Mouse (Mus musculus) ES-E14 (cell line): ENCODE results near the gene Sat2. TPM values are rescaled to one million over a fixed set of nuclear protein-coding genes. Genes with fewer than 3 reads are reported as not detected.

Experiments
- DNase-seq: peaks from one replicate; pipeline ENCODE4 v3.0.0-alpha.2; 2013; ENCODE audit warnings: low read depth, low spot score
- H3K27ac ChIP-seq: 2 replicates; pipeline ENCODE4 v1.5.1; 2012; ENCODE audit warnings: low read depth, mild to moderate bottlenecking, low read length, moderate library complexity, mixed read lengths; ENCODE audit not compliant: poor library complexity, insufficient read depth, severe bottlenecking
- H3K36me3 ChIP-seq: 2 replicates; pipeline ENCODE4 v1.6.1; 2012; ENCODE audit warnings: mild to moderate bottlenecking, low read length, moderate library complexity, mixed read lengths; ENCODE audit not compliant: control insufficient read depth, poor library complexity, insufficient read depth, severe bottlenecking
- H3K4me1 ChIP-seq, 2 experiments: fragments of 150-350 bp in 1 of 2; sonication (generic) in 1 of 2; 2 replicates each; pipeline ENCODE4 v1.6.1; 2012; ENCODE audit warnings: low read length in 2 of 2, mild to moderate bottlenecking in 1 of 2, mixed read lengths in 1 of 2; ENCODE audit not compliant: control insufficient read depth in 2 of 2, insufficient read depth in 2 of 2, poor library complexity in 1 of 2
- H3K4me3 ChIP-seq, 2 experiments: fragments of 150-350 bp in 1 of 2; sonication (generic) in 1 of 2; 2 replicates each; pipeline ENCODE4 v1.5.1; 2012; ENCODE audit warnings: low read length in 2 of 2, low read depth in 1 of 2, mild to moderate bottlenecking in 1 of 2, mixed read lengths in 1 of 2; ENCODE audit not compliant: insufficient read depth in 1 of 2, poor library complexity in 1 of 2, severe bottlenecking in 1 of 2
- H3K9ac ChIP-seq: 2 replicates; pipeline ENCODE4 v1.6.1; 2012; ENCODE audit warnings: low read depth, mild to moderate bottlenecking, low read length, mixed read lengths; ENCODE audit not compliant: poor library complexity, insufficient read depth, severe bottlenecking
- H3K9me3 ChIP-seq: fragments of 150-350 bp; sonication (generic); 2 replicates; pipeline ENCODE4 v1.6.1; 2012; ENCODE audit warnings: low read depth, mild to moderate bottlenecking, low read length; ENCODE audit not compliant: control insufficient read depth, insufficient read depth
- CHD2 ChIP-seq: IDR thresholded peaks from 2 replicates; pipeline ENCODE4 v1.6.1; 2014; ENCODE audit warnings: mild to moderate bottlenecking, low read depth, low read length, inconsistent platforms
- HCFC1 ChIP-seq: IDR thresholded peaks from 2 replicates; pipeline ENCODE4 v1.6.1; 2012; ENCODE audit warnings: low read length, inconsistent platforms, borderline replicate concordance; ENCODE audit not compliant: insufficient read depth
- MAFK ChIP-seq: IDR thresholded peaks from 2 replicates; pipeline ENCODE4 v1.6.1; 2014; ENCODE audit warnings: mild to moderate bottlenecking, low read depth, low read length, inconsistent platforms; ENCODE audit not compliant: insufficient read depth
- ZC3H11A ChIP-seq: IDR thresholded peaks from 2 replicates; pipeline ENCODE4 v1.6.1; 2012; ENCODE audit warnings: low read depth, mild to moderate bottlenecking, inconsistent platforms, low read length, borderline replicate concordance
- ZNF384 ChIP-seq: IDR thresholded peaks from 2 replicates; pipeline ENCODE4 v1.6.1; 2012; ENCODE audit warnings: low read depth, low read length, inconsistent platforms
- in situ Hi-C, 2 experiments: fragments of 600-800 bp; cut with MboI; formaldehyde crosslinking; loops; one replicate each; pipeline ENCODE4 v1.15.1; 2025; ENCODE audit warnings: low sequenced_read_pairs in 2 of 2, inconsistent platforms in 1 of 2; ENCODE audit not compliant: unreplicated experiment in 2 of 2
- total RNA-seq: library from RNA; depleted of rRNA; stranded (reverse); fragments of 300-350 nt; gene quantifications from 2 replicates; pipeline ENCODE4 v1.2.3, GENCODE M21; 2012

The Sat2 gene
- total RNA-seq, 1 experiment = 3.6 TPM

DNA sequence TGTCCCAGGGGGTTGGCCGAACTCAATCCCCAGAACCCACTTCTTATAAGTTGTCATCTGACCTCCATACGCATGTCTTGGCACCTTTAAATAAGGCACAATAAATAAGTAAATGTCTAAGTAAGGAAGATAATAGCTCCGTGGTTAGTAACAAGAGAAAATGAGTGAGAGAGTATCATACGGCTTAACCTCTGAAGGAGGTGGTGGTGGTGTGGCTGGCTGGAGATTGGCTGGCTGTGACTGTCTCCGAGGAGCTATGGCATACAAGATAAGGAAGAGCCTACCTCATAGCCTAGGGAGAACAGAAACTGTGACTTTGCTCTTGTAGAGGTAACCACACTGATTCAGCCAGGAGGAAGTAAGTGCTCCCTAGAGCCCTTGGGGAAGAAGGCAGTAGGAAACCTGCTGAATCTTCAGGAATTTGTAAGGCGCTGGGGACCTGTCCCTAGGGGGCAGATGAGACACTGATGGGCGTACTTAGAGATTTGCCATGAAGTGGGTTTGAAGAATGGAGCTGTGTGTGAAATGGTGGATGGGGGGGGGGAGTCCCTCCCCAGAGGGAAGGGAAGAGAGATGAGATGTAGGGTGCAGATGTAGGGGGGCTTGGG, 36.0 kb upstream of the Sat2 start:
- Histone ChIP-seq H3K4me1 (peaks cover 7 to 27% of the 10 kb centered on the region in 2 experiments), H3K9ac (peak overlapping the region; percentile 12; the same call in 1 of the 2 replicates), H3K27ac (0 out of 2 replicates have a peak overlapping the region, but pooled peaks have one; percentile 44), H3K9me3 (no peaks in the 10 kb centered on the region), H3K4me3 (no peak overlapping the region; a peak in 1 of 4 replicates), H3K36me3 (peaks cover 51% of the 10 kb centered on the region)
- in situ Hi-C loops = no loop called here
- TF ChIP-seq CHD2 (no peak), HCFC1 (no peak), MAFK (0 out of 2 replicates have a peak, but pooled peaks have one; percentile 3), ZC3H11A (no peak)
- DNase-seq = no peak

DNA sequence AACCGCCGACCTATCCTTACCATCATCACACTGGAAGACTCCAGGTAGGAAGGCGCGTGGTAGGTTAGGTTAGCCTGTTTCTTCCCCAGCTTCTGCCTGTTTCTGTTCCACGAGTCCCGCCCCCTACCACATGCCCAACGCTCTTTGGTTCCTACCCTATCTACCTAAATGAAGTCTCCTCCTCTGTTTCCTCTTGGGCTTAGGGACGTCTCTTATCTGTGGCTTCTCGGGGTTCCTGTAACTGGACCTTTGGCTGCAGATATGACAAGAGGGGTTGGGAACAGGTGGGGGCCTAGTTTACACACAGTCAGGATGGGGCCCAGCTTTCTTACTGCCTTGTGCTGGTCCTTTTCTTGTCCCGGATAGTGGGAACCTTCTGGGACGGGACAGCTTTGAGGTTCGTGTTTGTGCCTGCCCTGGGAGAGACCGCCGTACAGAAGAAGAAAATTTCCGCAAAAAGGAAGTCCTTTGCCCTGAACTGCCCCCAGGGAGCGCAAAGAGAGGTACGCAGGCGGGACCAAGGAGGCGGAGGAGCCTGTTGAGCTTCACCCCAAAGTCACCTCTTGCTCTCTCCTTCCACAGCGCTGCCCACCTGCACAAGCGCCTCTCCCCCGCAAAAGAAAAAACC, 32.5 kb upstream of the Sat2 start:
- H3K27ac ChIP-seq = no peak overlapping the region
- in situ Hi-C loops = no loop called here
- peaks cover 3 to 26% of the 10 kb centered on the region in 2 experiments; a peak in 3 of 4 replicates for H3K4me1 ChIP-seq
- no peaks in the 10 kb centered on the region for H3K9me3 ChIP-seq
- no peak overlapping the region for H3K4me3 ChIP-seq
- TF ChIP-seq ZC3H11A = no peak
- no peak for TF ChIP-seq CHD2
- no peak for TF ChIP-seq HCFC1
- TF ChIP-seq ZNF384 = no peak
- no peak for TF ChIP-seq MAFK
- peaks cover 56% of the 10 kb centered on the region for H3K36me3 ChIP-seq
- no peak for DNase-seq
- no peak overlapping the region; the same call in 1 of the 2 replicates for H3K9ac ChIP-seq

DNA sequence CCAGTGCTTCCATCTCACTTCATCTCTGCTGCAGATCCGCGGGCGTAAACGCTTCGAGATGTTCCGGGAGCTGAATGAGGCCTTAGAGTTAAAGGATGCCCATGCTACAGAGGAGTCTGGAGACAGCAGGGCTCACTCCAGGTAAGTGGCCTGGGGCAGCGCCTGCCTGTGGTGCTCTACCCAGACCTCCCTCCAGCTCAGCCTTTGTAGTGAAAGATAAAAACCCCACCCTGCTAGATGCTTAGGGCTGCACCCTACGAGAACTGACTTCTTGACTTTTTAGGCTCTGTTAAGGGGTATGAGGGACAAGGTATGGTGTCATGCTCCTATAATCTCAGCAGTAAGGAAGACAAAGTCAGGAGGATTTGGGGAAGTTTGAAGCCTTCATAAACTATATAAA, 31.2 kb upstream of the Sat2 start:
- in situ Hi-C loops = no loop called here
- Histone ChIP-seq H3K4me1 (peaks cover 0 to 20% of the 10 kb centered on the region in 2 experiments; a peak in 3 of 4 replicates), H3K27ac (no peak overlapping the region), H3K9me3 (no peaks in the 10 kb centered on the region), H3K4me3 (no peak overlapping the region), H3K36me3 (peaks cover 54% of the 10 kb centered on the region), H3K9ac (no peak overlapping the region)
- no peak for DNase-seq
- TF ChIP-seq ZNF384 (no peak), MAFK (no peak), HCFC1 (no peak), CHD2 (no peak), ZC3H11A (no peak)

DNA sequence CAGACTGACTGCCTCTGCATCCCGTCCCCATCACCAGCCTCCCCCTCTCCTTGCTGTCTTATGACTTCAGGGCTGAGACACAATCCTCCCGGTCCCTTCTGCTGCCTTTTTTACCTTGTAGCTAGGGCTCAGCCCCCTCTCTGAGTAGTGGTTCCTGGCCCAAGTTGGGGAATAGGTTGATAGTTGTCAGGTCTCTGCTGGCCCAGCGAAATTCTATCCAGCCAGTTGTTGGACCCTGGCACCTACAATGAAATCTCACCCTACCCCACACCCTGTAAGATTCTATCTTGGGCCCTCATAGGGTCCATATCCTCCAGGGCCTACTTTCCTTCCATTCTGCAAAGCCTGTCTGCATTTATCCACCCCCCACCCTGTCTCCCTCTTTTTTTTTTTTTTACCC, 30.4 kb upstream of the Sat2 start:
- H3K9ac ChIP-seq = no peak overlapping the region
- H3K36me3 ChIP-seq = peaks cover 54% of the 10 kb centered on the region
- no peak for DNase-seq
- no peak overlapping the region for H3K27ac ChIP-seq
- in situ Hi-C loops = no loop called here
- no peak overlapping the region for H3K4me3 ChIP-seq
- TF ChIP-seq MAFK (no peak), CHD2 (no peak)
- H3K9me3 ChIP-seq = no peaks in the 10 kb centered on the region
- H3K4me1 ChIP-seq = peaks cover 0 to 13% of the 10 kb centered on the region in 2 experiments; a peak in 3 of 4 replicates
